ENCODE assay signal across 8 mouse cellular contexts in the genomic region with DNA sequence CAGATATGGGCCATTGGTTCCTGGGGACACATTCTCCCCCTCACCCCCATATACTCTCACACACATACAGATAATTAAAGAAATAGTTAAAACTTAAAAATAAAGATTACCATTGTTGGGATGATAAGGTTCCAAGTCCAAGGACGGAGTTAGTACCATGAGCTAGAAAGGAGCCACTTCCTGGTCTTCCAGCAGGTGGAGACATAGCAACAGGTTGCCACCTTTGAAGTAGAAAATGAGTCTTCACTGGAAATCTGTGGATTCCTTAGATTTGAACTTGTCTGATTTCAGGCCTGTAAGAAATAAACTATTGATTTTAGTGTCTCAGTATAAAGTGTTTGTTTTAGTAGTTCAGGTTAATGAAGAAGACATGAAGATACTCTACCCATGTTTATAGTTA.
DNase-seq lines count a peak whose midpoint lies in the region; ATAC-seq and TF ChIP-seq lines count a peak whose summit lies in the region.
"Had no signal": no experiment of that assay in that cellular context is flagged by ENCODE, and none has a peak within 500 bp of the region (broad histone marks: within the 10 kb centered on the region; RNA-seq: fewer than 3 reads in every experiment).

No protein-coding gene starts in this region.

- peak; percentile 45 for DNase-seq in hindbrain, embryonic 14.5 days (ENCODE audit: low spot score)
- DNase-seq in ovary, postnatal 14 days (ENCODE audit: low spot score): peak; percentile 12
- DNase-seq in ovary, postnatal 36 days (ENCODE audit: low spot score): no peak
- peak; percentile 66 for DNase-seq in embryo, embryonic 10 days (ENCODE audit: low spot score)
- no peak for DNase-seq in stomach, postnatal 0 days (ENCODE audit: low spot score)
- no peak for DNase-seq in urinary bladder, postnatal 14 days (ENCODE audit: low spot score)

- no peaks in the 10 kb centered on the region for H3K27me3 ChIP-seq in hindbrain, embryonic 14.5 days (ENCODE audit: control insufficient read depth, insufficient read depth, low read length)
- no peaks in the 10 kb centered on the region for H3K27me3 ChIP-seq in hindbrain, embryonic 13.5 days
- no peaks in the 10 kb centered on the region for H3K27me3 ChIP-seq in stomach, postnatal 0 days (ENCODE audit: control insufficient read depth, insufficient read depth, low read length)
- H3K27me3 ChIP-seq: lung, embryonic 15.5 days had no signal

- ATAC-seq in hindbrain, embryonic 14.5 days (ENCODE audit: low FRiP score): no peak
- ATAC-seq in hindbrain, embryonic 13.5 days (ENCODE audit: low FRiP score): no peak
- ATAC-seq in stomach, postnatal 0 days (ENCODE audit: low FRiP score, low TSS enrichment): no peak

- WGBS in hindbrain, embryonic 14.5 days: 30% methylated on average over 1 of the region's 1 CpGs
- 42% methylated on average over 1 of the region's 1 CpGs for WGBS in hindbrain, embryonic 13.5 days
- 18% methylated on average over 1 of the region's 1 CpGs for WGBS in stomach, postnatal 0 days

- peak; percentile 77 for TF ChIP-seq CTCF in stomach, postnatal 0 days (IDR thresholded peaks at IDR 0.05; ENCODE audit: low read depth)

- H3K27ac ChIP-seq in hindbrain, embryonic 14.5 days: no peak overlapping the region
- H3K27ac ChIP-seq in hindbrain, embryonic 13.5 days: no peak overlapping the region
- no peak overlapping the region for H3K27ac ChIP-seq in stomach, postnatal 0 days (replicated peaks)
- H3K27ac ChIP-seq: lung, embryonic 15.5 days had no signal

- no peaks in the 10 kb centered on the region for H3K4me1 ChIP-seq in hindbrain, embryonic 14.5 days (replicated peaks; ENCODE audit: control insufficient read depth, insufficient read depth, low read length)
- no peaks in the 10 kb centered on the region for H3K4me1 ChIP-seq in hindbrain, embryonic 13.5 days (replicated peaks)
- no peaks in the 10 kb centered on the region for H3K4me1 ChIP-seq in stomach, postnatal 0 days (replicated peaks; ENCODE audit: control insufficient read depth, insufficient read depth)
- H3K4me1 ChIP-seq: lung, embryonic 15.5 days had no signal

- H3K4me2 ChIP-seq in hindbrain, embryonic 14.5 days (replicated peaks): no peak overlapping the region
- H3K4me2 ChIP-seq in hindbrain, embryonic 13.5 days: no peak overlapping the region
- H3K4me2 ChIP-seq in stomach, postnatal 0 days (replicated peaks; ENCODE audit: low read depth): no peak overlapping the region
- H3K4me2 ChIP-seq: lung, embryonic 15.5 days had no signal

- no peak overlapping the region for H3K9ac ChIP-seq in hindbrain, embryonic 14.5 days
- no peak overlapping the region for H3K9ac ChIP-seq in hindbrain, embryonic 13.5 days
- H3K9ac ChIP-seq in stomach, postnatal 0 days (ENCODE audit: low read length): no peak overlapping the region
- H3K9ac ChIP-seq: lung, embryonic 15.5 days had no signal

- no peak overlapping the region for H3K4me3 ChIP-seq in hindbrain, embryonic 14.5 days (replicated peaks; ENCODE audit: low read length)
- H3K4me3 ChIP-seq in hindbrain, embryonic 13.5 days: no peak overlapping the region
- no peak overlapping the region for H3K4me3 ChIP-seq in stomach, postnatal 0 days (ENCODE audit: low read depth, low read length)
- H3K4me3 ChIP-seq: lung, embryonic 15.5 days had no signal

- H3K36me3 ChIP-seq in hindbrain, embryonic 14.5 days (replicated peaks; ENCODE audit: control insufficient read depth, insufficient read depth): no peaks in the 10 kb centered on the region
- no peaks in the 10 kb centered on the region for H3K36me3 ChIP-seq in hindbrain, embryonic 13.5 days
- no peaks in the 10 kb centered on the region for H3K36me3 ChIP-seq in stomach, postnatal 0 days (ENCODE audit: control insufficient read depth, insufficient read depth, low read length)
- H3K36me3 ChIP-seq: lung, embryonic 15.5 days had no signal

- TF ChIP-seq EP300 in stomach, postnatal 0 days (optimal IDR thresholded peaks at IDR 0.05): no peak

- no peaks in the 10 kb centered on the region for H3K9me3 ChIP-seq in hindbrain, embryonic 14.5 days (ENCODE audit: control insufficient read depth, low read length)
- H3K9me3 ChIP-seq in hindbrain, embryonic 13.5 days: no peaks in the 10 kb centered on the region
- no peaks in the 10 kb centered on the region for H3K9me3 ChIP-seq in stomach, postnatal 0 days (ENCODE audit: control insufficient read depth, low read length)
- H3K9me3 ChIP-seq: lung, embryonic 15.5 days had no signal

Comparison
In these comparisons a context has a peak if more than half of its experiments do, and no peak if none do; other contexts are left out.
1. DNase-seq: peak in hindbrain, embryonic 14.5 days (single experiment), ovary, postnatal 14 days (single experiment) and embryo, embryonic 10 days (single experiment); none in ovary, postnatal 36 days (single experiment), stomach, postnatal 0 days (single experiment) and urinary bladder, postnatal 14 days (single experiment).